Mouse (Mus musculus) small intestine, adult 2 months (tissue): ENCODE measurements around the gene Hoxb2. TPM values are rescaled to one million over a fixed set of nuclear protein-coding genes. Genes with fewer than 3 reads are reported as not detected.
A peak's percentile ranks its signal among the peaks of the same experiment; 100 is the strongest.

Source experiments
- H3K27ac ChIP-seq: fragments of 200-500 bp; 2 replicates; pipeline ENCODE4 v1.5.1; 2012; ENCODE audit warnings: low read depth, low read length, control low read depth, inconsistent platforms; ENCODE audit not compliant: insufficient read depth
- H3K27me3 ChIP-seq: fragments of 200-500 bp; 2 replicates; pipeline ENCODE4 v1.6.1; 2012; ENCODE audit warnings: mild to moderate bottlenecking, moderate library complexity, low read length, inconsistent platforms; ENCODE audit not compliant: control insufficient read depth, insufficient read depth
- H3K36me3 ChIP-seq: fragments of 200-500 bp; 2 replicates; pipeline ENCODE4 v1.6.1; 2012; ENCODE audit warnings: mild to moderate bottlenecking, low read length, control low read depth, inconsistent platforms; ENCODE audit not compliant: control insufficient read depth, insufficient read depth
- H3K4me1 ChIP-seq: fragments of 200-500 bp; 2 replicates; pipeline ENCODE4 v1.6.1; 2012; ENCODE audit warnings: low read length, inconsistent platforms, mixed read lengths; ENCODE audit not compliant: control insufficient read depth, insufficient read depth, insufficient read length
- H3K4me3 ChIP-seq: fragments of 200-500 bp; 2 replicates; pipeline ENCODE4 v1.5.1; 2012; ENCODE audit warnings: low read depth, mild to moderate bottlenecking, control low read depth, inconsistent platforms, low read length, moderate library complexity
- CTCF ChIP-seq: fragments of 200-500 bp; IDR thresholded peaks from 2 replicates; pipeline ENCODE4 v1.5.1; 2012; ENCODE audit warnings: low read depth, mild to moderate bottlenecking, control low read depth, inconsistent platforms, low read length, moderate library complexity, mixed read lengths; ENCODE audit not compliant: insufficient replicate concordance, insufficient read length; ENCODE audit errors: extremely low read depth
- POLR2A ChIP-seq: fragments of 200-500 bp; IDR thresholded peaks from 2 replicates; pipeline ENCODE4 v1.6.1; 2012; ENCODE audit warnings: low read depth, mild to moderate bottlenecking, control low read depth, inconsistent platforms, low read length, moderate library complexity
- whole genome bisulfite sequencing: fragments of 180-500 bp; shearing (Covaris S2); methylation state at CpG from one replicate; pipeline ENCODE4 v1.1.7; 2018; 5-methylcytosine and 5-hydroxymethylcytosine counted together
- polyA plus RNA-seq: library from polyadenylated mRNA; depleted of rRNA; stranded (reverse); fragments of >200 nt; gene quantifications from 2 replicates; pipeline ENCODE4 v1.2.3, GENCODE M21; 2012; rRNA removed

Hoxb2 gene
- polyA plus RNA-seq, 1 experiment = 9.9 TPM

- no peaks in the 10 kb centered on the region for H3K27me3 ChIP-seq
- 22% methylated on average over 7 of the region's 7 CpGs for WGBS
- 0 out of 2 replicates have a peak overlapping the region, but pooled peaks have one; percentile 7 for H3K27ac ChIP-seq
- no peaks in the 10 kb centered on the region for H3K36me3 ChIP-seq
- H3K4me3 ChIP-seq = no peak overlapping the region
- peaks cover 6% of the 10 kb centered on the region for H3K4me1 ChIP-seq
- TF ChIP-seq POLR2A (no peak), CTCF (no peak)
These were observed 47.5 kb downstream of the Hoxb2 start for GRCm38 (mm10) chr11:96397806-96398335.

GRCm38 (mm10) chr11:96399923-96400322, 49.6 kb downstream of the Hoxb2 start:
- TF ChIP-seq CTCF (no peak), POLR2A (no peak)
- Histone ChIP-seq H3K4me3 (no peak overlapping the region), H3K36me3 (no peaks in the 10 kb centered on the region), H3K27me3 (no peaks in the 10 kb centered on the region), H3K27ac (no peak overlapping the region), H3K4me1 (peaks cover 6% of the 10 kb centered on the region)
- WGBS = 58% methylated on average over 8 of the region's 8 CpGs

Other genes starting within 250 kb of the Hoxb2 start
- gene Calcoco2, start 238.6 kb upstream of the Hoxb2 start, polyA plus RNA-seq = not detected in 2 replicates
- gene Ttll6, start 216.7 kb upstream of the Hoxb2 start, polyA plus RNA-seq = 0.11 TPM in 1 of 2 replicates, not detected in the other
- 0.11 and 0.25 TPM in 2 replicates for gene Hoxb13, start 156.2 kb upstream of the Hoxb2 start, polyA plus RNA-seq
- gene Hoxb9, start 79.1 kb upstream of the Hoxb2 start, polyA plus RNA-seq = 0.14 TPM in 1 of 2 replicates, not detected in the other
- gene Hoxb8, start 68.6 kb upstream of the Hoxb2 start, polyA plus RNA-seq = 0.38 and 5.3 TPM in 2 replicates
- gene Hoxb7, start 63.9 kb upstream of the Hoxb2 start, polyA plus RNA-seq = 0.17 and 1.5 TPM in 2 replicates
- 1.0 and 8.3 TPM in 2 replicates for gene Hoxb6, start 58.0 kb upstream of the Hoxb2 start, polyA plus RNA-seq
- gene Hoxb5, start 47.2 kb upstream of the Hoxb2 start, polyA plus RNA-seq = 1.8 and 3.2 TPM in 2 replicates
- gene Hoxb4, start 32.3 kb upstream of the Hoxb2 start, polyA plus RNA-seq = 1.4 and 2.9 TPM in 2 replicates
- gene Hoxb3, start 27.2 kb upstream of the Hoxb2 start, polyA plus RNA-seq = 3.5 and 5.5 TPM in 2 replicates
- not detected in 2 replicates for gene Hoxb1, start 15.2 kb downstream of the Hoxb2 start, polyA plus RNA-seq
- gene Skap1, start 114.1 kb downstream of the Hoxb2 start, polyA plus RNA-seq = 1.7 and 3.0 TPM in 2 replicates